10 mouse cellular contexts compared by ENCODE assay signal in the genomic region with DNA sequence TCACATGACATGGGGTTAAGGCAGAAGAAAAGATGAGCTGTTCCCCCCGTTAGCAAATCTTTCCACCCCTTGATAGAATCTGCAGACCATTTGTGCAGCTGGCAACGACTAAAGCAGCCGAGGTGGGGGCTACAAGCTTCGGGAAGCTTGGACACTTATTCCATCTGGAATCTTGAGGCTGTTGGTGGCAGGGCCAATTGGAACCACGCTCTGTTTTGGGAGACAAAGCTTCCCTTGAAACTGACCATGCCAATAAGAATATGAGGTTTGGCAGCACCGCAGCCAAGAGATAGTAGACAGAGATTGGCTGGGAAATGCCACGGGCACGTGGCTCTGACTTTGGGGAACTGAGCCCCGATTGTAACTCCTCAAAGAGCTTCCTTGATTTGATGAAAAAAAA. TPM values are rescaled to one million over a fixed set of nuclear protein-coding genes. Genes with fewer than 3 reads are reported as not detected.
A peak's percentile ranks its signal among the peaks of the same experiment; 100 is the strongest.
DNase-seq lines count a peak whose midpoint lies in the region; ATAC-seq and TF ChIP-seq lines count a peak whose summit lies in the region.
"Had no signal": no experiment of that assay in that cellular context is flagged by ENCODE, and none has a peak within 500 bp of the region (broad histone marks: within the 10 kb centered on the region; RNA-seq: fewer than 3 reads in every experiment).

No protein-coding gene starts in this region.

- no peak overlapping the region for H3K27ac ChIP-seq in intestine, embryonic 14.5 days (ENCODE audit: low read depth)
- H3K27ac ChIP-seq in intestine, postnatal 0 days (ENCODE audit: low read depth, low read length): no peak overlapping the region
- peak overlapping the region; percentile 71 for H3K27ac ChIP-seq in embryonic facial prominence, embryonic 14.5 days (replicated peaks; ENCODE audit: low read depth, low read length)
- H3K27ac ChIP-seq: liver, embryonic 13.5 days had no signal

- TF ChIP-seq CTCF in intestine, postnatal 0 days (IDR thresholded peaks at IDR 0.05; ENCODE audit: low read depth): no peak

- WGBS in intestine, embryonic 14.5 days: 61% methylated on average over 9 of the region's 9 CpGs
- WGBS in intestine, postnatal 0 days: 67% methylated on average over 9 of the region's 9 CpGs
- 27% methylated on average over 9 of the region's 9 CpGs for WGBS in embryonic facial prominence, embryonic 14.5 days

- H3K9ac ChIP-seq in intestine, embryonic 14.5 days (ENCODE audit: low read length): no peak overlapping the region
- no peak overlapping the region for H3K9ac ChIP-seq in intestine, postnatal 0 days (ENCODE audit: low read depth, low read length)
- H3K9ac ChIP-seq in embryonic facial prominence, embryonic 14.5 days (ENCODE audit: low read depth, low read length): no peak overlapping the region
- H3K9ac ChIP-seq: liver, embryonic 13.5 days had no signal

- H3K9me3 ChIP-seq in intestine, embryonic 14.5 days (ENCODE audit: control insufficient read depth, low read length): no peaks in the 10 kb centered on the region
- H3K9me3 ChIP-seq in intestine, postnatal 0 days (ENCODE audit: control insufficient read depth): no peaks in the 10 kb centered on the region
- no peaks in the 10 kb centered on the region for H3K9me3 ChIP-seq in embryonic facial prominence, embryonic 14.5 days (ENCODE audit: control insufficient read depth, low read length)
- H3K9me3 ChIP-seq: liver, embryonic 13.5 days had no signal

- H3K4me1 ChIP-seq in intestine, embryonic 14.5 days (replicated peaks; ENCODE audit: control insufficient read depth, insufficient read depth, low read length): peaks cover 12% of the 10 kb centered on the region
- H3K4me1 ChIP-seq in intestine, postnatal 0 days (replicated peaks; ENCODE audit: control insufficient read depth, insufficient read depth, low read length): no peaks in the 10 kb centered on the region
- H3K4me1 ChIP-seq in embryonic facial prominence, embryonic 14.5 days (ENCODE audit: control insufficient read depth, insufficient read depth, low read length): peaks cover 19% of the 10 kb centered on the region
- H3K4me1 ChIP-seq: liver, embryonic 13.5 days had no signal

- DNase-seq in intestine, embryonic 14.5 days (ENCODE audit: low spot score): no peak
- DNase-seq in Muller cell, postnatal 12 days (ENCODE audit: inconsistent ontology term): peak; percentile 65
- DNase-seq in embryonic facial prominence, embryonic 14.5 days (ENCODE audit: low spot score): peak; percentile 82
- DNase-seq in heart, postnatal 25 days (ENCODE audit: low spot score): peak; percentile 15
- DNase-seq in left cerebral cortex, adult 18-20 months (ENCODE audit: low spot score in 2 of 2): no peak
- no peak for DNase-seq in thymus, adult 18-20 months
- DNase-seq: liver, embryonic 13.5 days; thymus, postnatal 36 days had no signal

- no peak overlapping the region for H3K4me3 ChIP-seq in intestine, embryonic 14.5 days (ENCODE audit: low read depth, low read length)
- H3K4me3 ChIP-seq in intestine, postnatal 0 days (ENCODE audit: low read depth, low read length): no peak overlapping the region
- H3K4me3 ChIP-seq in embryonic facial prominence, embryonic 14.5 days (ENCODE audit: low read depth, low read length): no peak overlapping the region
- H3K4me3 ChIP-seq: liver, embryonic 13.5 days had no signal

- no peaks in the 10 kb centered on the region for H3K36me3 ChIP-seq in intestine, embryonic 14.5 days (ENCODE audit: control insufficient read depth, insufficient read depth, low read length)
- no peaks in the 10 kb centered on the region for H3K36me3 ChIP-seq in intestine, postnatal 0 days (ENCODE audit: control insufficient read depth, insufficient read depth)
- no peaks in the 10 kb centered on the region for H3K36me3 ChIP-seq in embryonic facial prominence, embryonic 14.5 days (ENCODE audit: control insufficient read depth, insufficient read depth, low read length)
- H3K36me3 ChIP-seq: liver, embryonic 13.5 days had no signal

- no peaks in the 10 kb centered on the region for H3K27me3 ChIP-seq in intestine, embryonic 14.5 days (replicated peaks; ENCODE audit: control insufficient read depth, insufficient read depth, low read length)
- no peaks in the 10 kb centered on the region for H3K27me3 ChIP-seq in intestine, postnatal 0 days (replicated peaks; ENCODE audit: control insufficient read depth, insufficient read depth, low read length)
- H3K27me3 ChIP-seq in embryonic facial prominence, embryonic 14.5 days (replicated peaks; ENCODE audit: control insufficient read depth, insufficient read depth, low read length): no peaks in the 10 kb centered on the region
- H3K27me3 ChIP-seq: liver, embryonic 13.5 days had no signal

- no peak overlapping the region for H3K4me2 ChIP-seq in intestine, embryonic 14.5 days (ENCODE audit: low read length)
- no peak overlapping the region for H3K4me2 ChIP-seq in intestine, postnatal 0 days (replicated peaks; ENCODE audit: low read depth)
- peak overlapping the region; percentile 40 for H3K4me2 ChIP-seq in embryonic facial prominence, embryonic 14.5 days (ENCODE audit: low read depth, low read length)
- H3K4me2 ChIP-seq: liver, embryonic 13.5 days had no signal

- ATAC-seq in intestine, embryonic 14.5 days (replicated peaks; ENCODE audit: low FRiP score, low TSS enrichment, low read depth): peak; percentile 62; the same call in 1 of the 2 replicates
- no peak for ATAC-seq in intestine, postnatal 0 days
- ATAC-seq in embryonic facial prominence, embryonic 14.5 days (ENCODE audit: low read depth): peak; percentile 58
- ATAC-seq in erythroid progenitor cell, adult 5-6 weeks (replicated peaks; ENCODE audit: low FRiP score, poor library complexity, severe bottlenecking): no peak

- intact Hi-C loops in heart, postnatal 25 days (cut with DNase I): loop anchor here (10.0 kb wide), 1 partner anchor 408 kb away; no protein-coding TSS in a partner anchor

RNA-seq across cellular contexts. Expression of gene Vash1, which starts 31.7 kb away (rescaled TPM):
- polyA plus RNA-seq in intestine, embryonic 14.5 days (2014; fragmentation: Nextera tagmentation; extraction: Ambion mirVana): 10.5 and 10.7 TPM in 2 replicates
- polyA plus RNA-seq in intestine, postnatal 0 days (2015; fragmentation: Nextera tagmentation; extraction: Ambion mirVana): 4.1 and 5.4 TPM in 2 replicates
- polyA plus RNA-seq in embryonic facial prominence, embryonic 14.5 days (2014; fragmentation: Nextera tagmentation; extraction: Ambion mirVana): 11.0 and 12.3 TPM in 2 replicates
- total RNA-seq in heart, postnatal 25 days (2021): 10 to 100 TPM; 19.4 to 21.0 TPM
- total RNA-seq in erythroid progenitor cell, adult 5-6 weeks (2015; ENCODE audit: low replicate concordance): not detected in 2 replicates
- total RNA-seq in erythroid progenitor cell, adult 5-6 weeks (2017; ENCODE audit: low replicate concordance): not detected in 2 replicates
- total RNA-seq in left cerebral cortex, adult 18-20 months (2021): 10 to 100 TPM; 29.8 to 35.4 TPM

Comparison
In these comparisons a context has a peak if more than half of its experiments do, and no peak if none do; other contexts are left out.
1. ATAC-seq: peak in intestine, embryonic 14.5 days (single experiment) and embryonic facial prominence, embryonic 14.5 days (single experiment); none in intestine, postnatal 0 days (single experiment) and erythroid progenitor cell, adult 5-6 weeks (single experiment).
2. DNase-seq: peak in Muller cell, postnatal 12 days (single experiment), embryonic facial prominence, embryonic 14.5 days (single experiment) and heart, postnatal 25 days (single experiment); none in intestine, embryonic 14.5 days (single experiment), left cerebral cortex, adult 18-20 months (0 of 2) and thymus, adult 18-20 months (0 of 2).
3. RNA of gene Vash1, which starts 31.7 kb away (total RNA-seq): 29.8 to 35.4 TPM in left cerebral cortex, adult 18-20 months and 19.4 to 21.0 TPM in heart, postnatal 25 days; not detected in erythroid progenitor cell, adult 5-6 weeks; every median in the first group is over 10 times any median in the second.